Mouse (Mus musculus) lung, postnatal 0 days (tissue): ENCODE measurements around the gene Psd4.

Source experiments
- CTCF ChIP-seq: IDR thresholded peaks from 2 replicates; pipeline ENCODE4 v1.5.1; 2016; ENCODE audit warnings: antibody characterized with exemption, mild to moderate bottlenecking
- EP300 ChIP-seq: IDR thresholded peaks from 2 replicates; pipeline ENCODE4 v1.6.1; 2016; ENCODE audit warnings: antibody characterized with exemption, mild to moderate bottlenecking, control low read depth

DNA sequence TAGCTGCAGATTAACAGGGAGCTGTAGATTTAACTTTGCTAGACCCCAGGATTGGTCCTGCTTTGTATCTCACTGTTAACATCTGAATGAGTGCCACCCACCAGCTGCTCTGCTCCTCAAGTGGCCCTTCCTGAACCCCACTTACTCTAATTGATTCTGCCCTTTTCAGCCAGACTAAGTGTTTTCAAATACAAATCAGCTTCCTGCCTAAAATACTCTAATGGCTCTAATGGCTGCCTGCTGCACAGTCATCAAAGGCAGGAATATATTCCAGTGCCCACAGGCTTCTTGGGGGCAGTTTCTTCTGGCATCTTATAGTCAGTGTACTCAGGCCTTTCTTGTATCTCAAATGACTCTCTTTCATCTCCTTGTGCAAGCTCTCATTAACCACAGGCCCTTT, 74.5 kb downstream of the Psd4 start:
- TF ChIP-seq CTCF (no peak), EP300 (no peak)
